Mouse (Mus musculus) lung, adult 2 months (tissue): ENCODE data around the gene Nudt14.

Experiments used
- CTCF ChIP-seq: fragments of 200-500 bp; IDR thresholded peaks from 2 replicates; pipeline ENCODE4 v1.5.1; 2011; ENCODE audit warnings: mild to moderate bottlenecking, low read length, control low read depth; ENCODE audit not compliant: insufficient read depth
- POLR2A ChIP-seq: fragments of 200-500 bp; IDR thresholded peaks from 2 replicates; pipeline ENCODE4 v1.6.1; 2011; ENCODE audit warnings: low read depth, mild to moderate bottlenecking, control low read depth, low read length, borderline replicate concordance; ENCODE audit errors: extremely low read depth

- no peak for TF ChIP-seq POLR2A
- no peak for TF ChIP-seq CTCF
Measured at GRCm38 (mm10) chr12:112937906-112938305, 4.0 kb downstream of the Nudt14 start.
